Mouse (Mus musculus): ENCODE data around the gene Filip1. TPM values are rescaled to one million over a fixed set of nuclear protein-coding genes. Genes with fewer than 3 reads are reported as not detected.
A peak's percentile ranks its signal among the peaks of the same experiment; 100 is the strongest.
"Not testable (repeated sequence)": the region's sequence is repeated elsewhere in the genome, so short reads cannot be mapped to it uniquely, and the experiment has no call there.

Gene Filip1
- total RNA-seq (2015; ENCODE audit: low replicate concordance) (0.38 and 0.63 TPM in 2 replicates), total RNA-seq (2017; ENCODE audit: low replicate concordance) (0.70 TPM in 1 of 2 replicates, not detected in the other)

DNA sequence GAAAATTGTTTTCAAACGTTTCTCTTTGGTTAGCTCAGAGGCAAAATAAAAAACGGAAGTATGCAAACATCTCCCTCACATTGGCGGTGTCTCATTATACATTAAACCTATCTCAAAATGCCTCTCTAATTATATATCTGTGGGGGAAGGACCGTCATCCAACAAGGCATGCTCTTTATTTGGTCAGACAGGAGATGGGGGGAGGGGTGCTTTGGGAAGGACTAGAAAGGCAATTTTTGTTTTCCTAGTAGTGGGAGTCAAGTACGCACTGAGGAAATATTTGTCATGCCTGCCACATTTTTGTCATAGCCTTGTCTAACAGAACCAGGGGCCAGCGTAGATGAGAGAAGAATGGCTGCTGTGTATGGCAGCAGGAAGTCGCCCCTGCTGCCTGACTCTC, at the start of gene Filip1:
Gene Filip1, minus strand, starts transcription at position 101 of the 400 bp plus-strand sequence.
- ATAC-seq (replicated peaks; ENCODE audit: low FRiP score, poor library complexity, severe bottlenecking): no peak

GRCm38 (mm10) chr9:80057690-80058089, 45.0 kb upstream of the Filip1 start:
- ATAC-seq (replicated peaks; ENCODE audit: low FRiP score, poor library complexity, severe bottlenecking): no peak

DNA sequence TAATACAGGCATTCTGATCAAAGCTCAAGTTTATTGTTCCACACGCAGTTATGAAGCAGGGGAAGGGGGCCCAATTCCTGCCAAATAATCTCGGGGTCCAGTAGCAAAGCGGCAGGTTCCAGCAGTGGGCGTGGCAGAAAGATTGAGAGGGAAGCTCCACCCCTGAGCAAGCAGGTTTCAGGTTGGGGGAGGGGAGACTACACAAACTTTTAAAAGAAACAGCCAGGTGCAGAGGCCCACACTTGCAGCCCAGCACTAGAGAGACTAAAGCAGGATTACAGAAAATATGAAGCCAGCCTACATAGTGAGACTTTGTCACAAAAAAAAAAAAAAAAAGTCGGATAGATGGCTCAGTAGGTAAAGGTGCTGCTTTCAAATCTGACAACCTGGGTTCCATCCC, 40.3 kb upstream of the Filip1 start:
- ATAC-seq (replicated peaks; ENCODE audit: low FRiP score, poor library complexity, severe bottlenecking): no peak

- not testable (repeated sequence) for ATAC-seq (replicated peaks; ENCODE audit: low FRiP score, poor library complexity, severe bottlenecking)
Observed at GRCm38 (mm10) chr9:80049271-80049670, 36.6 kb upstream of the Filip1 start.

GRCm38 (mm10) chr9:80044301-80044700, 31.6 kb upstream of the Filip1 start:
- ATAC-seq (replicated peaks; ENCODE audit: low FRiP score, poor library complexity, severe bottlenecking): not testable (repeated sequence)

DNA sequence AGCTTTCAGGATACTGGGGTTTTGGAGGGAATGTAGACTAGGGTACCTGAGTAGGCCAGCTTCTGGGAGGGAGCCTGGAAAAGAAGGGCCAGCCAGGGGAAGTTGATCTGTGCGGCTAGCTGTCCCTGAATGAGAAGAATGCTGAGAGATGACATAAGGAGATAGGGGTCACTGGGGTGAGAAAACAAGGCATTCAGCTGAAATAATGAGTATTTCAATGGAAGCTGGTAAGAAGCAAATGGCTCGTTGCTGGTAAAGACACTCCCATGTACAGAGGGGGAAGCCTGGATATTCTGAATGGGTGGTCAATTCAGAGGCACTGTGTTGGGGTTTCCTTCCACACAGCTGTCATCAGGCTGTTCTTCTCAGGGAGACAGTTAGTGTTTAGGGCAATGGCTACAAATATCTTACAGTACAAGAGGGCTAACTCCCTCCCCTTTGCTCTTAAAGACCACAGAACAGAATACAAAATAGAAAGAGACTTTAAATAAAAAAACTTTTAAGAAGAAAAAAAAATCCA, 26.7 kb upstream of the Filip1 start:
- ATAC-seq (replicated peaks; ENCODE audit: low FRiP score, poor library complexity, severe bottlenecking): no peak

DNA sequence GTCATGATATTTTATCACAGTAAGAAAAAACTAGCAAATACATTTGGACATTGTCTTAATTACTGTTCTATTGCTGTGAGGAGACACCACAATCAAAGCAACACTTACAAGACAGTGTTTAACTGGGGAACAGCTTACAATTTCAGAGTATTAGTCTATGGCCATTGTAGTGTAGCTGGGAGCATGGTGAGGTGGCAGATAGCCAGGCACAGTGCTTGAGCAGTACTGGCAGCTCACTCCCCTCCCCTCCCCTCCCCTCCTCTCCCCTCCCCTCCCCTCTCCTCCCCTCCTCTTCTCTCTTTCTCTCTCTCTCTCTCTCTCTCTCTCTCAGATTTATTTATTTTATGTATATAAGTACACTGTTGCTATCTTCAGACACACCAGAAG, 25.3 kb upstream of the Filip1 start:
- ATAC-seq (replicated peaks; ENCODE audit: low FRiP score, poor library complexity, severe bottlenecking): no peak

DNA sequence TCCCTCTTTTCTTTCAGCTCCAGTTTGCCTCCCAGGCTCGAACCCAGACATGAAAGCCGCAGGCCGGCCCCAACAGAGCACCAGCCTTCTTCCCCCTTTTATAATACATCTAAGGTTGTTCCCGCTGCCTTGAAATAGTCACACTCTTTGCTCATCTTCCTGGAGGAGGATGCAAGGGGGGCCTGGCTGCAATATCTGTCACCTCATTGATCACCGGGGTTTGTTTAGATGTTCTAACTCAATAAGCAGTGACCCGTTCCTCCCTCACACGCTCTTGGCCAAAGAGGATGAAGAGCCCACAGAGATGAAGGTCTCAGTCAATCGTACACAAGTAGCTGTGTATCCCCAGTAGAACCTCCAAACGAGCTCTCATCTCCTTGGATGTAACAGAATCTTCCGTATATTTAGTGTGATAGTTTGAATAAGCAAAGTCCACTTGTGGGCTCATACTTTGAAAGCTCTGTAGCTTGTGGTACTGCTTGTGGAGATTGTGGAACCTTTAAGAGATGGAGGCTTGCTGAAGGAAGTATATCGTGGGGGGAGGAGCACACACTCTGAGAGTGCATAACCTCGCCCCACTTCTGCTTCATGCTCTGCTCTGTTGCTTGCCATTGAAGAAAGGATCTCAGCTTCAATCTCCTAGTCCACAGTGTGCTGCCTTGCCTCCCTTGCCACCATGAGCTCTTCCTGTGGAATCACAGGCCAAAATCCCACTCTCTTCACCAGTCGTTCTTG, 24.8 kb upstream of the Filip1 start:
- ATAC-seq (replicated peaks; ENCODE audit: low FRiP score, poor library complexity, severe bottlenecking): no peak

- ATAC-seq (replicated peaks; ENCODE audit: low FRiP score, poor library complexity, severe bottlenecking): no peak
Observed at GRCm38 (mm10) chr9:80026581-80027021, 13.9 kb upstream of the Filip1 start.

DNA sequence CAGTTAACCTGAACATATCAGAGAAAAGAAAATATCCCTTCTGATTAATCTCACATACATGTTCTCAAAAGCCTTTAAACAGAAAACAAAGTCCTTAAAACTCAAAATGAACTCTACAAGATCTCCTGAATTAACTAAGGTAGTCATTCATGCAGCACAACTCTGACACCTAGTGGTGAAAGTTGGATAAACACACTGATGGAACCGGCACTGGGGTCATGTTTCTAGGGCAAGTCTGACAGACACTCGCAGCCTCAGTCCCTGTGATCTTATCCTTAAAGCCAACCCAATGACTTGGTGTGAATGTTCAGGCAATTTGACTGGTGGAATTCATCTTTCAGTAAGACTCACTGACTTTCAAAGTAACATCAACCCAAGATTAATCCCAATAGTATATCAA, 13.4 kb upstream of the Filip1 start:
- ATAC-seq (replicated peaks; ENCODE audit: low FRiP score, poor library complexity, severe bottlenecking): peak; percentile 70

GRCm38 (mm10) chr9:80025347-80025746, 12.7 kb upstream of the Filip1 start:
- not testable (repeated sequence) for ATAC-seq (replicated peaks; ENCODE audit: low FRiP score, poor library complexity, severe bottlenecking)

- ATAC-seq (replicated peaks; ENCODE audit: low FRiP score, poor library complexity, severe bottlenecking): no peak
Observed at GRCm38 (mm10) chr9:80022821-80023220, 10.2 kb upstream of the Filip1 start.

- ATAC-seq (replicated peaks; ENCODE audit: low FRiP score, poor library complexity, severe bottlenecking): no peak
Observed at GRCm38 (mm10) chr9:80021648-80022047, 9.0 kb upstream of the Filip1 start.

DNA sequence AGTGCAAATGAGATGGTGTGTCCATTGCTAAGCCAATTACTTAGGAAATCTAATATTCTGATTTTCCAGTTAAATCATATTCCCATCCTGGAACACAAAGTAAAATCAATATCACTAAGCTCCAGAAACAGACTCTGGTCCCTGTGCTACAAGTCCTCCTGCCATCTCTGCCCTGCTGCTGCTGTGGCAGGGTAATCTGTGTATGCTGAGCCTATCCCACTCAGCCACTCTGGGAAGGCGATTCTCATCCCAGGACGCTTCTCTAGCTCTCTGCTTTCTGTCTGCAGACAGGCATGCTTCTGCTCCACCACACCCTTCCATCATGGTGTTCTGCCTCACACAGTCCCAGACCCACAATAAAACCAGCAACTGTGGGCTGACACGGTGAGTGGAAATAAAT, 7.8 kb upstream of the Filip1 start:
- ATAC-seq (replicated peaks; ENCODE audit: low FRiP score, poor library complexity, severe bottlenecking): no peak

DNA sequence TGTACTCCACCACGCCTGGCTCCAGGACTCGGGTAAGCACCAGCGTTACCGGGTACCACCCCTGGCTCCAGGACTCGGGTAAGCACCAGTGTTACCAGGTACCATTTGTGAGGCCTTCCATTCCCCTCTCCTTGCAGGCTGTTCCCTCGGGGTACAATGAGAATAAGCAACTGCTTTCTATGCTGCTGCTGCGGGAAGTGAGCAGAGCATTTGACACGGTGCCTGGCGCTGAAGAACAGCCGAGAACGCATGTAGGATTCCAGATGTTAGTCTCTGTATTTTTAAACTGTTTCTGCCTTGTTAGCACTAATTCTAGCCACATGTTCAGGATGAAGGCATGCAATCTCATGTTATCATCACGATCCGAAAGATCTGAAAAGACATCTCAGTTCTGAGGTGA, 635 bp downstream of the Filip1 start:
- ATAC-seq (replicated peaks; ENCODE audit: low FRiP score, poor library complexity, severe bottlenecking): no peak

- ATAC-seq (replicated peaks; ENCODE audit: low FRiP score, poor library complexity, severe bottlenecking): no peak
Observed at GRCm38 (mm10) chr9:80002394-80003188, 10.1 kb downstream of the Filip1 start.

DNA sequence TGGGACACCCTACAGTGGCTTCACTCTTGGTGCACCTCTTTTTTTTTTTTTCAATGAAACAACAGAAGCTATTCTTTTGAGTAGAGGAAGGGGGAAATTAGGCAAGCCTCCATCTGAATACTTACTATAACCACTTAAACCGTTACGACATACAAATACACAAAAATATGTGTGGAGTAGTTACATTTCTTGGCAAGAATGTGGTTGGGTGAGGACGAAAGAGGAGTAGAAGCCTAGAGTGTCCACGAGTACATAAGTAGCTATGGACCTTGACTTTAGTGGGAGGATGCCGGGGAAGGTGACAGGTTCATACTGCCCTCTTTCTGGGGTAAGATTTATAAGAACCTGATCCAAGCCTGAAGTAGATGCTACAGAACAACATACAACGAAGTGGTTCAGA, 15.4 kb downstream of the Filip1 start:
- no peak for ATAC-seq (replicated peaks; ENCODE audit: low FRiP score, poor library complexity, severe bottlenecking)

DNA sequence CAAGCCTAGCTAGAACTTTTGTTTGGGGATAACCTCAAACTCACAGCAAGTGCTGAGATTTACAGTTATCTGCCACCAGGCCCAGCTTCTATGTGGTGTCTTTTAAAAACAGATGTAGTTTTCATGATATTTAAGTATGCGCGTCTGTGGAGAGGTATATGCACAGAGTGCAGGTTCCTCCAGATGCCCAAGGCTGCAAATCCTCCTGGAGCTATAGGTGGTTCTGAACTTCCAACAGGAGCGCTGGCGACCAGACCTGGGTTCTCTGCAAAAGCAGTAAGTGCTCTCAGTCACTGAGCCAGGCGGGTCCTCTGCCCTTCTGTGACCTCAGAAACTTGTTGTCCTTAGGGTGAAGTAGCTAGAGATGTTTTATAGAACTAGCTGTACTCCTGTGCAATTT, 18.4 kb downstream of the Filip1 start:
- ATAC-seq (replicated peaks; ENCODE audit: low FRiP score, poor library complexity, severe bottlenecking): no peak

DNA sequence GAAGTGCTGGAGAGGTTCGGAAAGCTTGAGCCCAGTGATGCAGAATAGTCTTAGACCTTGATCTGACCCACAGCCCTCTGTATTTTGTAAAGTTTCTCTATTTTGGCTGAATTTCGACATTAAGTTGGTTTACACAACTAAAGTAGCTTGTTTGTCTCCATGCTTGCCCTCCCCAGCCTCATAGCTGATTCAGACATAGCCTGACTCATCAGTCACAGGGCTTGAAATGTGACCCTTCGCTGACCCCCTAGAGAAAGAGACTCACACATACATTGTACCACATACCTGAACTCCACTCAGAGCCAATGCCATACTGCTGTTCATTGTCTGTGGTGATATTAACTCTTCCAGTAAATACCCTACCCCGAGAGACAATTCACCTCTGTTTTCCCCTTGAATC, 19.6 kb downstream of the Filip1 start:
- ATAC-seq (replicated peaks; ENCODE audit: low FRiP score, poor library complexity, severe bottlenecking): no peak

DNA sequence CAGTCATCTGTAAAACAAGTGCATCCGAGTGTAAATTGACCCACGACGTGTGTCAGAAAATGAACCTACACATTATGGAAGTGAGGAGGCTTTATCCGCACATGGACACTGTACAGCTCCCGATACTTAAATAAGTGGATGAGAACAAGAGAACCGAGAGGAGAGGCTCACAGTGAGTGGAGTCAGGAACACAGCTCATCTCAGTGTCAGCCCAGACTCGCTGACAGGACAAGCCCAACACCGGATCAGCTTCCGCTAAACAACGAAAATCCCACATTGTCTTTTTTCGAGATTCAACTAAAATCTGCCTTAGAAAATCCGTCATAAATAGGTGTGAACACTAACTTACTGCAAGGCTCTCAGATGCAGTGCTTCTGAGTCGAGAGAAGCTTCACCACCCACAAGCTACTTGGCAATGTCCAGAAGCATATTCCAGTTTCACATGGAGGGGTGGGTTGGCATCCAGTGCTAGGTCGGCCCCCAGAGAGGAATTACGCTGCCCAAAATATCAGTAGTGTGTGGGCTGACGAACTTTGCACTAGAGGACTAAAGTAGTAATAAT, 22.1 kb downstream of the Filip1 start:
- no peak for ATAC-seq (replicated peaks; ENCODE audit: low FRiP score, poor library complexity, severe bottlenecking)

GRCm38 (mm10) chr9:79989703-79990102, 22.9 kb downstream of the Filip1 start:
- no peak for ATAC-seq (replicated peaks; ENCODE audit: low FRiP score, poor library complexity, severe bottlenecking)
